Mouse (Mus musculus) v-Abl transformed pro-B cells (cell line): ENCODE data around the gene Ralgapa1.
"Not testable (repeated sequence)": the region's sequence is repeated elsewhere in the genome, so short reads cannot be mapped to it uniquely, and the experiment has no call there.

Experiments used
- in situ Hi-C, 2 experiments: fragments of 400-800 bp; cut with MboI; formaldehyde crosslinking; loops; one replicate each; pipeline ENCODE4 v1.15.1; 2025; ENCODE audit not compliant: unreplicated experiment in 2 of 2

Ralgapa1 gene

GRCm38 (mm10) chr12:55560025-55560690, 260.8 kb downstream of the Ralgapa1 start:
- in situ Hi-C loops, result no loop called here

GRCm38 (mm10) chr12:55559184-55559855, 261.6 kb downstream of the Ralgapa1 start:
- in situ Hi-C loops, result no loop called here

- in situ Hi-C loops, result no loop called here
Measured at GRCm38 (mm10) chr12:55557866-55558265, 263.1 kb downstream of the Ralgapa1 start.

- in situ Hi-C loops, result not testable (repeated sequence)
Measured at GRCm38 (mm10) chr12:55554901-55555300, 266.1 kb downstream of the Ralgapa1 start.
